Mouse (Mus musculus) splenic B cell, adult 2 months (primary cell): ENCODE results near the gene Tas1r1.
"Not testable (repeated sequence)": the region's sequence is repeated elsewhere in the genome, so short reads cannot be mapped to it uniquely, and the experiment has no call there.

Source experiments
- DNase-seq: peaks from one replicate; pipeline ENCODE4 v3.0.0-alpha.2; 2011; ENCODE audit warnings: low read depth, low spot score
- H3K27me3 ChIP-seq: 2 replicates; pipeline ENCODE4 v1.6.1; 2012; ENCODE audit warnings: mild to moderate bottlenecking, low read length, moderate library complexity, mixed read lengths; ENCODE audit not compliant: control insufficient read depth, poor library complexity, insufficient read depth, severe bottlenecking
- H3K36me3 ChIP-seq: 2 replicates; pipeline ENCODE4 v1.6.1; 2012; ENCODE audit warnings: mild to moderate bottlenecking, low read length, moderate library complexity, mixed read lengths; ENCODE audit not compliant: control insufficient read depth, poor library complexity, insufficient read depth, severe bottlenecking

Tas1r1 gene

GRCm38 (mm10) chr4:152070494-152071396 is 32.4 kb upstream of the Tas1r1 start:
- DNase-seq, result no peak
- Histone ChIP-seq H3K27me3 (no peaks in the 10 kb centered on the region), H3K36me3 (no peaks in the 10 kb centered on the region)

- Histone ChIP-seq H3K36me3 (no peaks in the 10 kb centered on the region), H3K27me3 (no peaks in the 10 kb centered on the region)
- no peak for DNase-seq
These were observed 30.9 kb upstream of the Tas1r1 start for GRCm38 (mm10) chr4:152069245-152069644.

- no peaks in the 10 kb centered on the region for H3K36me3 ChIP-seq
- DNase-seq, result no peak
- H3K27me3 ChIP-seq, result no peaks in the 10 kb centered on the region
These were observed 29.9 kb upstream of the Tas1r1 start for GRCm38 (mm10) chr4:152068166-152068724.

- Histone ChIP-seq H3K36me3 (no peaks in the 10 kb centered on the region; the same call in 1 of the 2 replicates), H3K27me3 (no peaks in the 10 kb centered on the region)
- no peak for DNase-seq
These were observed 28.9 kb upstream of the Tas1r1 start for GRCm38 (mm10) chr4:152067280-152067679.

GRCm38 (mm10) chr4:152062390-152063110 is 24.2 kb upstream of the Tas1r1 start:
- no peak for DNase-seq
- H3K27me3 ChIP-seq, result no peaks in the 10 kb centered on the region
- H3K36me3 ChIP-seq, result peaks cover 6% of the 10 kb centered on the region; the same call in 1 of the 2 replicates

- no peak for DNase-seq
- H3K36me3 ChIP-seq, result peaks cover 5% of the 10 kb centered on the region
These were observed 6.2 kb upstream of the Tas1r1 start for GRCm38 (mm10) chr4:152044609-152045008.

GRCm38 (mm10) chr4:152043171-152043570 is 4.8 kb upstream of the Tas1r1 start:
- no peak for DNase-seq
- Histone ChIP-seq H3K36me3 (peaks cover 3% of the 10 kb centered on the region), H3K27me3 (no peaks in the 10 kb centered on the region)

More at GRCm38 (mm10) chr4:152044609-152045008, 6.2 kb upstream of the Tas1r1 start:
- no peaks in the 10 kb centered on the region for H3K27me3 ChIP-seq

GRCm38 (mm10) chr4:152041924-152042641 is 3.7 kb upstream of the Tas1r1 start:
- peak; percentile 67 for DNase-seq
- peaks cover 3% of the 10 kb centered on the region for H3K36me3 ChIP-seq
- no peaks in the 10 kb centered on the region for H3K27me3 ChIP-seq

GRCm38 (mm10) chr4:152039831-152040310 is 1.5 kb upstream of the Tas1r1 start:
- H3K27me3 ChIP-seq, result no peaks in the 10 kb centered on the region
- H3K36me3 ChIP-seq, result no peaks in the 10 kb centered on the region
- DNase-seq, result no peak

- H3K27me3 ChIP-seq, result no peaks in the 10 kb centered on the region
- DNase-seq, result peak; percentile 96
These were observed 840 bp upstream of the Tas1r1 start, which contains the start of gene Nol9 for GRCm38 (mm10) chr4:152038985-152039830. Gene Nol9, plus strand, starts transcription at chr4:152039321.

GRCm38 (mm10) chr4:152036464-152036863 is 1.9 kb downstream of the Tas1r1 start:
- not testable (repeated sequence) for H3K27me3 ChIP-seq, H3K36me3 ChIP-seq
- DNase-seq, result peak; percentile 27

More at GRCm38 (mm10) chr4:152038985-152039830, 840 bp upstream of the Tas1r1 start, which contains the start of gene Nol9:
- H3K36me3 ChIP-seq, result no peaks in the 10 kb centered on the region

GRCm38 (mm10) chr4:152032922-152033321 is 5.4 kb downstream of the Tas1r1 start:
- Histone ChIP-seq H3K36me3 (no peaks in the 10 kb centered on the region), H3K27me3 (no peaks in the 10 kb centered on the region)
- no peak for DNase-seq

GRCm38 (mm10) chr4:152029997-152030396 is 8.4 kb downstream of the Tas1r1 start:
- DNase-seq, result no peak
- H3K27me3 ChIP-seq, result no peaks in the 10 kb centered on the region
- no peaks in the 10 kb centered on the region for H3K36me3 ChIP-seq
